Comparison of ENCODE assay signal across 8 mouse cellular contexts in the genomic region with DNA sequence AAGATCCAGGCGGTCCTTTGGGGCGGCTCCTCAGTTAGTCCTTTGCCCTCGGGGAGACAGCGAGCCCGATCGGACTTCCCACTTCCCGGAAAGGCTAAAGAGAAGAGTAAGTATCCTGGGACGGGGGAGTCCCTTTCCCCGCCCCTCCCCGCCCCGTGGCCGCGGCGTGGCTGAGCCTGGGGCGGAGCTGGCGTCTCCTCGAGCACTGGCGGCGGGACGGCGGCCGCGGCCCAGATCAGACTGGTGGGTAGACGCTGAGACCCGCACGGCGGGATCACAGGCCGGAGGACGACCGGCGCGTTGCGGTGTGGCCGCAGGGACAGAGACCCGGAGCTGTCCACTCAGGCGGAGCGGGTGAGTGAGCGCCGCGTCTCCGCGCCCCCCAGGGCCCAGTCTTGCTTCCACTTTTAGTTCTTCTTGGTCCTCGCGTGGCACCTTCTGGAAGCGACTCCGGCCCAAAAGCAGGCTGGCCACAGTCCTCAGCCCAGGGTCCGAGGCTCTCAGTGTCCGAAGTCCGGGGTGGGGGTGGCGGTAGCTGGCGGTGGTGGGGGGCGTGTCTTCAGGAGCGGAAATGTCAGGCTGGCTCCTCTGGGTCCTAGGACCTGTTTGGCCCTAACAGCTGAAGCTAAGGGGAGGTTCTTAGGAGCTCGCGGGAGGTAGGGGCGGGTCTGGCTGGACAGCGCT. TPM values are rescaled to one million over a fixed set of nuclear protein-coding genes. Genes with fewer than 3 reads are reported as not detected.
DNase-seq lines count a peak whose midpoint lies in the region; ATAC-seq lines count a peak whose summit lies in the region.

A gene (plus strand): TSS at position 205 of the 684 bp plus-strand sequence.

- H3K4me2 ChIP-seq in hindbrain, embryonic 14.5 days (replicated peaks), result peak within 1 kb of the TSS; percentile 71

- peak; percentile 79 for DNase-seq in adipocyte (ENCODE audit: low spot score)
- peak; percentile 61 to 65 for DNase-seq in cerebellum, postnatal 36 days
- peak; percentile 82 for DNase-seq in gastrocnemius, adult 18-20 months (ENCODE audit: low spot score)
- peak; percentile 71 for DNase-seq in hindbrain, embryonic 14.5 days (ENCODE audit: low spot score)
- peak; percentile 75 for DNase-seq in left cerebral cortex, postnatal 4 days
- peak; percentile 85 for DNase-seq in midbrain, embryonic 10.5 days (ENCODE audit: low spot score)
- DNase-seq in right cerebral cortex, postnatal 36 days (ENCODE audit: low spot score in 2 of 2), result peak; percentile 26 to 36
- peak; percentile 76 to 77 for DNase-seq in urinary bladder, postnatal 4 days (ENCODE audit: low spot score in 2 of 2)

- no peaks in the 10 kb centered on the region for H3K27me3 ChIP-seq in hindbrain, embryonic 14.5 days (ENCODE audit: control insufficient read depth, insufficient read depth, low read length)
- H3K27me3 ChIP-seq in midbrain, embryonic 10.5 days (ENCODE audit: low read depth, poor library complexity, severe bottlenecking), result peaks cover 27% of the 10 kb centered on the region

- WGBS in hindbrain, embryonic 14.5 days, result 0% methylated on average over 50 of the region's 57 CpGs
- WGBS in midbrain, embryonic 10.5 days, result under 1% methylated on average over 53 of the region's 57 CpGs

- 0 out of 2 replicates have a peak, but pooled peaks cover 10% of the 10 kb centered on the region for H3K36me3 ChIP-seq in hindbrain, embryonic 14.5 days (replicated peaks; ENCODE audit: control insufficient read depth, insufficient read depth)
- H3K36me3 ChIP-seq in midbrain, embryonic 10.5 days, result peaks cover 5% of the 10 kb centered on the region; the same call in 1 of the 2 replicates

- peak within 1 kb of the TSS; percentile 63 for H3K27ac ChIP-seq in hindbrain, embryonic 14.5 days
- peak within 1 kb of the TSS; percentile 89 for H3K27ac ChIP-seq in midbrain, embryonic 10.5 days (replicated peaks)

- peak within 1 kb of the TSS; percentile 76 for H3K9ac ChIP-seq in hindbrain, embryonic 14.5 days

- ATAC-seq in hindbrain, embryonic 14.5 days (ENCODE audit: low FRiP score), result peak; percentile 89

- no peaks in the 10 kb centered on the region for H3K4me1 ChIP-seq in hindbrain, embryonic 14.5 days (replicated peaks; ENCODE audit: control insufficient read depth, insufficient read depth, low read length)
- H3K4me1 ChIP-seq in midbrain, embryonic 10.5 days, result peaks cover 25% of the 10 kb centered on the region

- no peaks in the 10 kb centered on the region for H3K9me3 ChIP-seq in hindbrain, embryonic 14.5 days (ENCODE audit: control insufficient read depth, low read length)
- no peaks in the 10 kb centered on the region for H3K9me3 ChIP-seq in midbrain, embryonic 10.5 days (replicated peaks)

- H3K4me3 ChIP-seq in hindbrain, embryonic 14.5 days (replicated peaks; ENCODE audit: low read length), result peak within 1 kb of the TSS; percentile 83
- H3K4me3 ChIP-seq in midbrain, embryonic 10.5 days, result peak within 1 kb of the TSS; percentile 86

- intact Hi-C loops in left cerebral cortex, postnatal 4 days (cut with DNase I), result no loop called here

RNA-seq across cellular contexts. Expression of the gene that starts here (rescaled TPM):
- total RNA-seq in gastrocnemius, adult 18-20 months (2021), result 1 to 10 TPM; 2.1 to 2.2 TPM
- polyA plus RNA-seq in hindbrain, embryonic 14.5 days (2014; fragmentation: Nextera tagmentation; extraction: Ambion mirVana), result 5.5 and 5.8 TPM in 2 replicates
- total RNA-seq in left cerebral cortex, postnatal 4 days (2021), result 1 to 10 TPM; 3.9 TPM
- 4.4 and 6.7 TPM in 2 replicates for polyA plus RNA-seq in midbrain, embryonic 10.5 days (2016; fragmentation: Nextera tagmentation; extraction: Ambion mirVana)

Comparison
In these comparisons a context has a peak if more than half of its experiments do, and no peak if none do; other contexts are left out.
1. Peak in every context shown above with its lines: DNase-seq, ATAC-seq, H3K4me3 ChIP-seq and H3K27ac ChIP-seq.
2. DNase-seq: peak in every context shown above with its lines; median percentile 85 in midbrain, embryonic 10.5 days; 82 in gastrocnemius, adult 18-20 months; 79 in adipocyte; 76 in urinary bladder, postnatal 4 days; 75 in left cerebral cortex, postnatal 4 days; 71 in hindbrain, embryonic 14.5 days; 63 in cerebellum, postnatal 36 days; 31 in right cerebral cortex, postnatal 36 days.